Mouse (Mus musculus) spleen, postnatal 10 days (tissue): ENCODE results near the gene Gm38431.
"Not testable (repeated sequence)": the region's sequence is repeated elsewhere in the genome, so short reads cannot be mapped to it uniquely, and the experiment has no call there.

ENCODE experiments used
- DNase-seq, 2 experiments: peaks; one replicate each; pipeline ENCODE4 v3.0.0; 2021 to 2022; ENCODE audit warnings: low spot score in 2 of 2

The Gm38431 gene

GRCm38 (mm10) chr9:21105760-21106564 lies 14.2 kb upstream of the Gm38431 start:
- peak in 1 of 2 experiments; percentile 31 for DNase-seq

GRCm38 (mm10) chr9:21104814-21105213 lies 13.0 kb upstream of the Gm38431 start:
- DNase-seq = no peak

- DNase-seq = no peak
Observed at GRCm38 (mm10) chr9:21102076-21102475, 10.3 kb upstream of the Gm38431 start.

- DNase-seq = no peak
Observed at GRCm38 (mm10) chr9:21100447-21101161, 8.8 kb upstream of the Gm38431 start.

- DNase-seq = no peak
Observed at GRCm38 (mm10) chr9:21097793-21098192, 6.0 kb upstream of the Gm38431 start.

GRCm38 (mm10) chr9:21095958-21096357 lies 4.2 kb upstream of the Gm38431 start:
- no peak for DNase-seq

GRCm38 (mm10) chr9:21093423-21093822 lies 1.6 kb upstream of the Gm38431 start:
- DNase-seq = no peak

- DNase-seq = peak in 1 of 2 experiments; percentile 29
Observed at GRCm38 (mm10) chr9:21090972-21091706, 658 bp downstream of the Gm38431 start.

GRCm38 (mm10) chr9:21090537-21090936 lies 1.3 kb downstream of the Gm38431 start:
- DNase-seq = no peak

- no peak for DNase-seq
Observed at GRCm38 (mm10) chr9:21083324-21083723, 8.5 kb downstream of the Gm38431 start.

GRCm38 (mm10) chr9:21081127-21081526 lies 10.7 kb downstream of the Gm38431 start:
- no peak for DNase-seq

GRCm38 (mm10) chr9:21075625-21076024 lies 16.2 kb downstream of the Gm38431 start:
- DNase-seq = no peak

GRCm38 (mm10) chr9:21074173-21074572 lies 17.6 kb downstream of the Gm38431 start:
- DNase-seq = no peak

GRCm38 (mm10) chr9:21073044-21073840 lies 18.6 kb downstream of the Gm38431 start, which contains the start of the genes Gm49373 and Fdx1l:
Gene Gm49373 (minus strand): TSS chr9:21073096.
Gene Fdx1l (minus strand): TSS chr9:21073614.
- peak; percentile 77 to 89 for DNase-seq

- no peak for DNase-seq
Observed at GRCm38 (mm10) chr9:21072641-21073040, 19.2 kb downstream of the Gm38431 start.

- DNase-seq = peak in 1 of 2 experiments; percentile 16
Observed at GRCm38 (mm10) chr9:21067006-21067684, 24.7 kb downstream of the Gm38431 start, which contains the start of gene Zglp1. Gene Zglp1 (minus strand): TSS chr9:21067093.

GRCm38 (mm10) chr9:21062928-21063327 lies 28.9 kb downstream of the Gm38431 start:
- no peak for DNase-seq

- DNase-seq = peak in 1 of 2 experiments; percentile 31
Observed at GRCm38 (mm10) chr9:21051578-21051977, 40.2 kb downstream of the Gm38431 start.

- DNase-seq = no peak
Observed at GRCm38 (mm10) chr9:21045235-21045634, 46.6 kb downstream of the Gm38431 start.

GRCm38 (mm10) chr9:21044785-21045184 lies 47.0 kb downstream of the Gm38431 start:
- DNase-seq = not testable (repeated sequence)

GRCm38 (mm10) chr9:21043563-21043962 lies 48.2 kb downstream of the Gm38431 start:
- no peak for DNase-seq
